Mouse (Mus musculus) left cerebral cortex, adult 6 months (tissue): ENCODE results near the gene Oas3. TPM values are rescaled to one million over a fixed set of nuclear protein-coding genes. Genes with fewer than 3 reads are reported as not detected.

Experiments
- long read RNA-seq, 2 experiments: library from polyadenylated mRNA; unstranded; transcript quantifications; one replicate each; pipeline ENCODE4 v2.0.0; 2019 to 2020
- polyA plus RNA-seq: library from polyadenylated mRNA; unstranded; fragments of <200 nt; fragmentation: Nextera tagmentation; gene quantifications from 2 replicates; pipeline ENCODE4 v1.2.3, GENCODE M21; 2021

Oas3 gene
- polyA plus RNA-seq = 0.04 and 0.10 TPM in 2 replicates
- long read RNA-seq, experiment 1 = 0 reads
- long read RNA-seq, experiment 2 = 0 reads

DNA sequence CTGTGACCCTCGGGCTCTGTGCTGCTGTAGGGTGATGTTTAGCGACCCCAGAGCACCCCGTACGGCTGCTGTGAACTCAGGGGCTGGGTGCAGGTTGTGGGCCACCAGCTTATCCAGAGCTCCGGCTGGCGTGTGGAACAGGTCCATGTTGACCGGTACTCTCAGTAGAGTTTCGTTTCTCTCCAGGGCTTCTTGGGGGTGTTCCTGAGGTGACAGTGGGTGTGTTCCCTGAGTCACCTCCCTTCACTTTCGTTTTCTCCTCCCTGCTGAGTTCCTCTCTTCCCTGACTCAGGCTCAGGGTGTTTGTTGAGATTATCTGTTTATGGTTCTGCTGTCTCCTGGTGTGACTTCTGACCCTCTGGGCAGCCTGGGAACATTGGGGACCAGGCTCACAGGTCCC is at the start of gene Oas3:
TSS of gene Oas3 (minus strand) at position 184 of the 400 bp plus-strand sequence.

DNA sequence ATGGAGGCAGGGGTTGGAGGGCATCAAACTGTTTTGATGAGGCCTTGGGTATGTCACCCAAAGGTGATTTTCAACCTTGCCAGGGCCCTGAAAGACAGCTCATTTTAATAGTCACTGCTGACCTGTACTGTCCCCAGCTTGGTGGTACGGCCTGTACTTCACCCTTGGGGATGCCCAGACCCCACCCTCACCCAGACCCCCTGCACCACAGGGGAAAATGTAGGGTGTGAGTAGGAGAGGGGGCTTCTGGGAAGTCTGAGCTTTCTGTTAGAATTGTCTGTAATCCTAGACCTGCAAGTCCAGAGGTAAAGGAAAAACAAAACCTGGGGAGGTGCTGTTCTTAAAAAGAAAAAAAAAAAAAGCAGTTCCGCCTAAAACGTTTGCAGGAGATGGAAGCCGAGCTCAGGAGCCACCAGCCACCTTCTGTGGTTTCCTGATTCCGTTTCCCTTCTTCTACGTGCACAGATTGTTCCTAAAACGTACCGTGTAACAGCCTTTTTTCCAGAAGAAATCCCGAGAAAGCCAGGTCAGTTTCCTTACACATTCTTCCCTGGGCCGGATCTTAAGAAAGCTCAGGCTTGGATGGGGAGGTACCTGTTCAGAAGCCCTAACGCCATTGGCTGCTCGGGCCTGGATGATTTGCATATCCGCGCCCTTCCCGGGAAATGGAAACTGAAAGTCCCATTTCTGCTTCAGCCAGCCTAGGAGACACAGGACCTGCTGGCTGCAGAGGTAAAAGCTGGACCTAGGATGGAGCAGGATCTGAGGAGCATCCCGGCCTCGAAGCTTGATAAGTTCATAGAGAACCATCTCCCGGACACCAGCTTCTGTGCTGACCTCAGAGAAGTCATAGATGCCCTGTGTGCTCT is 34.7 kb upstream of the Oas3 start, which contains the start of gene Oas1c:
TSS of gene Oas1c (minus strand) at position 564 of the 869 bp plus-strand sequence.

DNA sequence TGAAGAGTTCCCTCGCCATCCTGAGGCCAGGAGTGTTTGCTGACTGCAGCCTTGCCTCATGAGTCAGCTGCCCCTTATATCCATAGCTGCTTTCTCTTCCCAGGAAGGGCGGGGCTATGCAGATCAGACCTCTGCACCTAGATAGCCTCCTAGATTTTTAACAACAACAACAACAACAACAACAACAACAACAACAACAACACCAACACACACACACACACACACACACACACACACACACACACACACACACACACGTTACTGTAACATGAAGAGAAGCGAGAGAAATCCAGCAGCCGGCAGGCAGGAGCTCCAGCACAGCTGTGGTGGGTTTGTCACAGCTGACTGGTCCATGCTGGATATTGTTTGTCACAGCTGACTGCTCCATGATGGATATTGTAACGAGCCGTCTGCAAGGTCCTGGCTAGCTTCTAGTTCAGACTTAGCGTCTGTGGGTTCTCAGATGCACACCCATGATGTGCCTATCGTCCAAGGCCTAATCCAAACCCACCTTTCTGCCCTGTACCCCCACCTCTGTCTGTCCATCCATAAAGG is 18.1 kb upstream of the Oas3 start, which contains the start of gene Oas1e:
TSS of gene Oas1e (minus strand) at position 51 of the 555 bp plus-strand sequence.

DNA sequence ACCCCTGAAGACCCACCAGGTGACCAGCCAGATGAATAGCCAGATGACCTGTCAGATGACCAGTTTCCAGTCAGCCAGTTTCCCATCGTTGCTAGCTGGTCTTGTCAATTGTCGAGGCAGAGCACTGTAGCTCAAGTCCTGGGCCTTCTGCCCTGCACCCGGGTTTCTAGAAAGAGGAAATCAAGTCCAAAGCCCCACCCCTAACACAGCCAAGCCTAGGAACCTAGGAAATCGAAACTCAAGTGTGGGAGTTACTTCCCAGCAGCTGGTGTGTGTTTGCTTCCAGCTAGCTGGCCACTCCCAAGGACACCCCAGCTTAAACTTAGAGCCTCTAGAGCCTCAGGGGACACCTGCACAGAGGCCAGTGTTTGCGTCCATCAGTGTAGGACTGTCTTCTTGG is 27.8 kb downstream of the Oas3 start, which contains the start of gene Oas2:
TSS of gene Oas2 (minus strand) at position 166 of the 400 bp plus-strand sequence.

DNA sequence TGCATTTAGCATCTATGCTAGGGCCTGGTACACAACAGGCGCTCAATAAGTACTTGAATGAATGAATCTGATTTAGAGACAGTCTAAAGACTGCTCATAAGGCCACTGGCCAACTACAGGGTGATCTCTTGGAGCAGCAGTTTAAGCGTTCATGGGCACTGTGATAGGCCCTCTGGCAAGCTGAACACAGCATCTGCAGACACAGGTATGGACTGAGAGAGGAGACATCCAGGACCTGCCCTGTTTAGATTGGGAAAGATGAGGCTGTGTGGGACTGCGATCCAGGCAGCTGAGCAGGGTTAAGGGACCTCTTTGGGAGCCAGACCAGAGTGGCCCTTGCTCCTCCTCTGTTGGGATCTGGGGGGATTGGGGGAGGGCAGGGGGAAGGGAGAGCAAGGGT is 65.6 kb downstream of the Oas3 start, which contains the start of gene Dtx1:
TSS of gene Dtx1 (minus strand) at position 101 of the 400 bp plus-strand sequence.

Other genes with a start within 250 kb of the Oas3 start
- 12.0 and 18.5 TPM in 2 replicates for gene Tpcn1, start 189.0 kb downstream of the Oas3 start, polyA plus RNA-seq
- gene Iqcd, start 188.6 kb downstream of the Oas3 start, polyA plus RNA-seq = 0.56 and 0.75 TPM in 2 replicates
- 24.2 and 29.9 TPM in 2 replicates for gene Rita1, start 165.1 kb downstream of the Oas3 start, polyA plus RNA-seq
- gene Ddx54, start 164.9 kb downstream of the Oas3 start, polyA plus RNA-seq = 17.3 and 18.3 TPM in 2 replicates
- gene Cfap73, start 143.4 kb downstream of the Oas3 start, polyA plus RNA-seq = not detected in 2 replicates
- gene Rasal1, start 128.8 kb downstream of the Oas3 start, polyA plus RNA-seq = 39.3 and 44.9 TPM in 2 replicates
- gene Dtx1, start 65.7 kb downstream of the Oas3 start, polyA plus RNA-seq = 20.8 and 24.2 TPM in 2 replicates
- gene Oas2, start 27.8 kb downstream of the Oas3 start, polyA plus RNA-seq = 0.06 and 0.13 TPM in 2 replicates
- not detected in 2 replicates for gene Oas1e, start 17.9 kb upstream of the Oas3 start, polyA plus RNA-seq
- gene Oas1c, start 34.9 kb upstream of the Oas3 start, polyA plus RNA-seq = 0.45 and 0.86 TPM in 2 replicates
- gene Oas1f, start 69.7 kb upstream of the Oas3 start, polyA plus RNA-seq = not detected in 2 replicates
- not detected in 2 replicates for gene Oas1h, start 83.8 kb upstream of the Oas3 start, polyA plus RNA-seq
- 0.28 and 0.29 TPM in 2 replicates for gene Oas1g, start 110.0 kb upstream of the Oas3 start, polyA plus RNA-seq
- 1.1 and 1.2 TPM in 2 replicates for gene Oas1a, start 129.9 kb upstream of the Oas3 start, polyA plus RNA-seq
- not detected in 2 replicates for gene Oas1d, start 136.9 kb upstream of the Oas3 start, polyA plus RNA-seq
- gene Rph3a, start 232.4 kb upstream of the Oas3 start, polyA plus RNA-seq = 93.8 and 123 TPM in 2 replicates